Comparison of ENCODE assay signal across 8 mouse cellular contexts in genomic region chr7:141222126-141222467, GRCm38 (mm10). TPM values are rescaled to one million over a fixed set of nuclear protein-coding genes. Genes with fewer than 3 reads are reported as not detected.
DNase-seq lines count a peak whose midpoint lies in the region; ATAC-seq and TF ChIP-seq lines count a peak whose summit lies in the region.

No protein-coding gene starts in this region.

- ATAC-seq in embryonic facial prominence, embryonic 12.5 days (ENCODE audit: insufficient number of reproducible peaks, insufficient read depth, low FRiP score, low TSS enrichment), result 0 out of 2 replicates have a peak, but pooled peaks have one; percentile 0
- ATAC-seq in intestine, embryonic 14.5 days (replicated peaks; ENCODE audit: low FRiP score, low TSS enrichment, low read depth), result no peak

- 15% methylated on average over 8 of the region's 8 CpGs for WGBS in embryonic facial prominence, embryonic 12.5 days
- 5% methylated on average over 8 of the region's 8 CpGs for WGBS in intestine, embryonic 14.5 days

- H3ac ChIP-seq in myocyte (ENCODE audit: control insufficient read depth, insufficient read length), result no peak overlapping the region

- H3K27me3 ChIP-seq in embryonic facial prominence, embryonic 12.5 days, result no peaks in the 10 kb centered on the region
- H3K27me3 ChIP-seq in intestine, embryonic 14.5 days (replicated peaks; ENCODE audit: control insufficient read depth, insufficient read depth, low read length), result no peaks in the 10 kb centered on the region
- no peaks in the 10 kb centered on the region for H3K27me3 ChIP-seq in myocyte (ENCODE audit: control insufficient read depth, insufficient read depth, insufficient read length)

- TF ChIP-seq POLR2A in myocyte (IDR thresholded peaks at IDR 0.05; ENCODE audit: insufficient read length, low read depth), result peak; percentile 62

- H3K27ac ChIP-seq in layer of hippocampus, adult 2 months, result peak overlapping the region; percentile 63
- H3K27ac ChIP-seq in embryonic facial prominence, embryonic 12.5 days, result peak overlapping the region; percentile 90
- H3K27ac ChIP-seq in intestine, embryonic 14.5 days (ENCODE audit: low read depth), result peak overlapping the region; percentile 88

- H3K4me3 ChIP-seq in layer of hippocampus, adult 2 months, result peak overlapping the region; percentile 52
- peak overlapping the region; percentile 52 for H3K4me3 ChIP-seq in embryonic facial prominence, embryonic 12.5 days
- H3K4me3 ChIP-seq in intestine, embryonic 14.5 days (ENCODE audit: low read depth, low read length), result peak overlapping the region; percentile 59; the same call in 1 of the 2 replicates
- H3K4me3 ChIP-seq in myocyte, result peak overlapping the region; percentile 53

- no peaks in the 10 kb centered on the region for H3K9me3 ChIP-seq in embryonic facial prominence, embryonic 12.5 days
- no peaks in the 10 kb centered on the region for H3K9me3 ChIP-seq in intestine, embryonic 14.5 days (ENCODE audit: control insufficient read depth, low read length)

- peaks cover 18% of the 10 kb centered on the region for H3K79me2 ChIP-seq in myocyte (ENCODE audit: control insufficient read depth, insufficient read depth)

- H3K9ac ChIP-seq in embryonic facial prominence, embryonic 12.5 days, result peak overlapping the region; percentile 28
- peak overlapping the region; percentile 37; the same call in 1 of the 2 replicates for H3K9ac ChIP-seq in intestine, embryonic 14.5 days (ENCODE audit: low read length)

- peak overlapping the region; percentile 95 for H3K4me2 ChIP-seq in embryonic facial prominence, embryonic 12.5 days (replicated peaks)
- peak overlapping the region; percentile 56 for H3K4me2 ChIP-seq in intestine, embryonic 14.5 days (ENCODE audit: low read length)
- peak overlapping the region; percentile 83 for H3K4me2 ChIP-seq in myocyte (ENCODE audit: low read depth)

- peaks cover 14% of the 10 kb centered on the region for H3K36me3 ChIP-seq in embryonic facial prominence, embryonic 12.5 days
- peaks cover 19% of the 10 kb centered on the region for H3K36me3 ChIP-seq in intestine, embryonic 14.5 days (ENCODE audit: control insufficient read depth, insufficient read depth, low read length)
- no peaks in the 10 kb centered on the region for H3K36me3 ChIP-seq in myocyte (ENCODE audit: control insufficient read depth, insufficient read depth)

- no peak for DNase-seq in layer of hippocampus, adult 2 months (ENCODE audit: low spot score in 2 of 2)
- DNase-seq in layer of hippocampus, adult 9-10 months (ENCODE audit: low spot score), result no peak
- no peak for DNase-seq in intestine, embryonic 14.5 days (ENCODE audit: low spot score)
- no peak for DNase-seq in adrenal gland, postnatal 14 days
- DNase-seq in layer of hippocampus, postnatal 36 days, result no peak
- no peak for DNase-seq in left cerebral cortex, adult 11 months (ENCODE audit: low spot score)

- no peak for TF ChIP-seq CTCF in layer of hippocampus, adult 2 months (conservative IDR thresholded peaks at IDR 0.05)

- peaks cover 23% of the 10 kb centered on the region for H3K4me1 ChIP-seq in embryonic facial prominence, embryonic 12.5 days
- H3K4me1 ChIP-seq in intestine, embryonic 14.5 days (replicated peaks; ENCODE audit: control insufficient read depth, insufficient read depth, low read length), result peaks cover 28% of the 10 kb centered on the region

TF ChIP-seq in myocyte, 11 proteins besides CTCF, POLR2A, EP300 and RAD21:
- no peak for TF ChIP-seq E2F4 (IDR thresholded peaks at IDR 0.05; ENCODE audit: insufficient read depth)
- TF ChIP-seq POLR2AphosphoS2 (IDR thresholded peaks at IDR 0.05; ENCODE audit: insufficient read length, low read depth), result peak; percentile 65

RNA-seq across cellular contexts. Expression of gene Rassf7, which starts 6.4 kb away (rescaled TPM):
- total RNA-seq in layer of hippocampus, adult 2 months (2021), result 1 to 10 TPM in 1 of 2 experiments, under 1 TPM in 1; 0.98 to 1.2 TPM
- polyA plus RNA-seq in embryonic facial prominence, embryonic 12.5 days (2016; fragmentation: Nextera tagmentation; extraction: Ambion mirVana), result 38.6 and 42.3 TPM in 2 replicates
- polyA plus RNA-seq in intestine, embryonic 14.5 days (2014; fragmentation: Nextera tagmentation; extraction: Ambion mirVana), result 60.3 and 61.4 TPM in 2 replicates
- polyA plus RNA-seq in myocyte (2012; fragmentation: generic; extraction: Trizol), result 54.5 TPM
- 4.9 and 5.2 TPM in 2 replicates for total RNA-seq in adrenal gland, postnatal 14 days (2021)
- total RNA-seq in layer of hippocampus, postnatal 36 days (2021), result under 1 TPM; 0.73 to 0.82 TPM

RNA-seq across cellular contexts. Expression of gene Phrf1, which starts 6.5 kb away (rescaled TPM):
- 10 to 100 TPM; 72.8 to 76.1 TPM for total RNA-seq in layer of hippocampus, adult 2 months (2021)
- polyA plus RNA-seq in embryonic facial prominence, embryonic 12.5 days (2016; fragmentation: Nextera tagmentation; extraction: Ambion mirVana), result 87.1 and 99.9 TPM in 2 replicates
- 73.3 and 80.7 TPM in 2 replicates for polyA plus RNA-seq in intestine, embryonic 14.5 days (2014; fragmentation: Nextera tagmentation; extraction: Ambion mirVana)
- 44.5 TPM for polyA plus RNA-seq in myocyte (2012; fragmentation: generic; extraction: Trizol)
- total RNA-seq in adrenal gland, postnatal 14 days (2021), result 78.2 and 80.2 TPM in 2 replicates
- 10 to 100 TPM; 79.9 to 86.9 TPM for total RNA-seq in layer of hippocampus, postnatal 36 days (2021)

RNA-seq across cellular contexts. Expression of gene Lmntd2, which starts 8.2 kb away (rescaled TPM):
- not detected for total RNA-seq in layer of hippocampus, adult 2 months (2021)
- 3.9 TPM in 2 replicates for polyA plus RNA-seq in embryonic facial prominence, embryonic 12.5 days (2016; fragmentation: Nextera tagmentation; extraction: Ambion mirVana)
- 2.7 and 2.8 TPM in 2 replicates for polyA plus RNA-seq in intestine, embryonic 14.5 days (2014; fragmentation: Nextera tagmentation; extraction: Ambion mirVana)
- polyA plus RNA-seq in myocyte (2012; fragmentation: generic; extraction: Trizol), result 0.10 TPM
- total RNA-seq in adrenal gland, postnatal 14 days (2021), result 0.26 and 0.34 TPM in 2 replicates
- not detected for total RNA-seq in layer of hippocampus, postnatal 36 days (2021)

RNA-seq across cellular contexts. Expression of gene Lrrc56, which starts 28.1 kb away (rescaled TPM):
- total RNA-seq in layer of hippocampus, adult 2 months (2021), result 1 to 10 TPM; 4.5 to 5.7 TPM
- polyA plus RNA-seq in embryonic facial prominence, embryonic 12.5 days (2016; fragmentation: Nextera tagmentation; extraction: Ambion mirVana), result 12.1 and 13.4 TPM in 2 replicates
- 3.9 and 4.9 TPM in 2 replicates for polyA plus RNA-seq in intestine, embryonic 14.5 days (2014; fragmentation: Nextera tagmentation; extraction: Ambion mirVana)
- 1.1 TPM for polyA plus RNA-seq in myocyte (2012; fragmentation: generic; extraction: Trizol)
- total RNA-seq in adrenal gland, postnatal 14 days (2021), result 7.6 and 9.6 TPM in 2 replicates
- total RNA-seq in layer of hippocampus, postnatal 36 days (2021), result 1 to 10 TPM; 4.5 to 5.9 TPM

RNA-seq across cellular contexts. Expression of gene Hras, which starts 28.3 kb away (rescaled TPM):
- total RNA-seq in layer of hippocampus, adult 2 months (2021), result 100 to 1,000 TPM; 200 to 222 TPM
- 91.0 and 111 TPM in 2 replicates for polyA plus RNA-seq in embryonic facial prominence, embryonic 12.5 days (2016; fragmentation: Nextera tagmentation; extraction: Ambion mirVana)
- 72.6 and 96.6 TPM in 2 replicates for polyA plus RNA-seq in intestine, embryonic 14.5 days (2014; fragmentation: Nextera tagmentation; extraction: Ambion mirVana)
- polyA plus RNA-seq in myocyte (2012; fragmentation: generic; extraction: Trizol), result 215 TPM
- total RNA-seq in adrenal gland, postnatal 14 days (2021), result 81.7 and 83.6 TPM in 2 replicates
- 100 to 1,000 TPM; 209 to 213 TPM for total RNA-seq in layer of hippocampus, postnatal 36 days (2021)
